Mouse (Mus musculus): ENCODE measurements around the gene Ubl4a. TPM values are rescaled to one million over a fixed set of nuclear protein-coding genes. Genes with fewer than 3 reads are reported as not detected.

Ubl4a gene
- 110 and 116 TPM in 2 replicates for polyA plus RNA-seq (2021; fragmentation: Nextera tagmentation)
- long read RNA-seq, experiment 1, transcript Ubl4a-203 (3 exons, 2,220 nt): minor isoform, 91 of 582 reads
- long read RNA-seq, experiment 1, transcript Ubl4a-206 (4 exons, 2,442 nt): major isoform, 449 of 582 reads
- long read RNA-seq, experiment 1, partial matches to known transcripts: 11 of 582 reads
- long read RNA-seq, experiment 1, other reads (novel, unspliced or antisense): 29 of 582 reads
- long read RNA-seq, experiment 2, transcript Ubl4a-203 (3 exons, 2,220 nt): minor isoform, 11 of 126 reads
- long read RNA-seq, experiment 2, transcript Ubl4a-206 (4 exons, 2,442 nt): major isoform, 93 of 126 reads
- long read RNA-seq, experiment 2, partial matches to known transcripts: 2 of 126 reads
- long read RNA-seq, experiment 2, other reads (novel, unspliced or antisense): 20 of 126 reads

GRCm38 (mm10) chrX:74372888-74373549 lies at the start of gene Ubl4a, which contains the start of gene Slc10a3:
TSS of gene Ubl4a (minus strand) at chrX:74373218.
TSS of gene Slc10a3 (minus strand) at chrX:74373349.

GRCm38 (mm10) chrX:74392535-74393443 lies 19.8 kb upstream of the Ubl4a start, which contains the start of the genes Fam3a and Ikbkg:
TSS of gene Fam3a (minus strand) at chrX:74393272.
TSS of gene Ikbkg (plus strand) at chrX:74393290.

GRCm38 (mm10) chrX:74353467-74353770 lies 19.6 kb downstream of the Ubl4a start, which contains the start of gene Lage3:
TSS of gene Lage3 (minus strand) at chrX:74353618.

GRCm38 (mm10) chrX:74328725-74329161 lies 44.3 kb downstream of the Ubl4a start, which contains the start of gene Plxna3:
TSS of gene Plxna3 (plus strand) at chrX:74329066.

Other genes starting within 250 kb of the Ubl4a start
- gene Opn1mw, start 245.8 kb downstream of the Ubl4a start, polyA plus RNA-seq (2021; fragmentation: Nextera tagmentation): 0.23 and 1.2 TPM in 2 replicates
- 6.0 and 15.2 TPM in 2 replicates for gene Mecp2, start 237.9 kb downstream of the Ubl4a start, polyA plus RNA-seq (2021; fragmentation: Nextera tagmentation)
- not detected in 2 replicates for gene Tex28, start 205.4 kb downstream of the Ubl4a start, polyA plus RNA-seq (2021; fragmentation: Nextera tagmentation)
- gene Tktl1, start 196.0 kb downstream of the Ubl4a start, polyA plus RNA-seq (2021; fragmentation: Nextera tagmentation): 0.13 TPM in 1 of 2 replicates, not detected in the other
- 3.0 and 3.1 TPM in 2 replicates for gene Flna, start 123.4 kb downstream of the Ubl4a start, polyA plus RNA-seq (2021; fragmentation: Nextera tagmentation)
- gene Emd, start 118.5 kb downstream of the Ubl4a start, polyA plus RNA-seq (2021; fragmentation: Nextera tagmentation): 8.0 and 8.3 TPM in 2 replicates
- gene Rpl10, start 102.4 kb downstream of the Ubl4a start, polyA plus RNA-seq (2021; fragmentation: Nextera tagmentation): 1,226 and 1,360 TPM in 2 replicates
- gene Taz, start 91.3 kb downstream of the Ubl4a start, polyA plus RNA-seq (2021; fragmentation: Nextera tagmentation): 32.5 and 43.3 TPM in 2 replicates
- 2.0 and 2.9 TPM in 2 replicates for gene Dnase1l1, start 90.9 kb downstream of the Ubl4a start, polyA plus RNA-seq (2021; fragmentation: Nextera tagmentation)
- gene Atp6ap1, start 76.1 kb downstream of the Ubl4a start, polyA plus RNA-seq (2021; fragmentation: Nextera tagmentation): 121 and 138 TPM in 2 replicates
- gene Gdi1, start 68.2 kb downstream of the Ubl4a start, polyA plus RNA-seq (2021; fragmentation: Nextera tagmentation): 172 and 250 TPM in 2 replicates
- 26.7 and 27.5 TPM in 2 replicates for gene Fam50a, start 60.2 kb downstream of the Ubl4a start, polyA plus RNA-seq (2021; fragmentation: Nextera tagmentation)
- 1.5 and 1.6 TPM in 2 replicates for gene Plxna3, start 44.2 kb downstream of the Ubl4a start, polyA plus RNA-seq (2021; fragmentation: Nextera tagmentation)
- 47.9 and 50.4 TPM in 2 replicates for gene Lage3, start 19.6 kb downstream of the Ubl4a start, polyA plus RNA-seq (2021; fragmentation: Nextera tagmentation)
- 3.3 and 3.8 TPM in 2 replicates for gene Slc10a3, start 131 bp upstream of the Ubl4a start, polyA plus RNA-seq (2021; fragmentation: Nextera tagmentation)
- 17.4 and 21.2 TPM in 2 replicates for gene Fam3a, start 20.1 kb upstream of the Ubl4a start, polyA plus RNA-seq (2021; fragmentation: Nextera tagmentation)
- 7.3 and 10.4 TPM in 2 replicates for gene Ikbkg, start 20.1 kb upstream of the Ubl4a start, polyA plus RNA-seq (2021; fragmentation: Nextera tagmentation)
- gene G6pdx, start 56.0 kb upstream of the Ubl4a start, polyA plus RNA-seq (2021; fragmentation: Nextera tagmentation): 17.4 and 18.3 TPM in 2 replicates
- not detected in 2 replicates for gene Gm6880, start 108.2 kb upstream of the Ubl4a start, polyA plus RNA-seq (2021; fragmentation: Nextera tagmentation)
- not detected in 2 replicates for gene Olfr1326-ps1, start 201.7 kb upstream of the Ubl4a start, polyA plus RNA-seq (2021; fragmentation: Nextera tagmentation)
- not detected in 2 replicates for gene Olfr1325, start 219.5 kb upstream of the Ubl4a start, polyA plus RNA-seq (2021; fragmentation: Nextera tagmentation)